Mouse (Mus musculus) A20 (cell line): ENCODE measurements around the gene Ralgapb.

Experiments
- DNase-seq: peaks from one replicate; pipeline ENCODE4 v3.0.0-alpha.2; 2011; ENCODE audit warnings: low read depth, low spot score

Ralgapb gene

GRCm38 (mm10) chr2:158513821-158514336 lies 104.2 kb downstream of the Ralgapb start:
- no peak for DNase-seq

- DNase-seq = no peak
Measured at GRCm38 (mm10) chr2:158518583-158518982, 108.9 kb downstream of the Ralgapb start.

- no peak for DNase-seq
Measured at GRCm38 (mm10) chr2:158519071-158519470, 109.4 kb downstream of the Ralgapb start.

GRCm38 (mm10) chr2:158519800-158520199 lies 110.2 kb downstream of the Ralgapb start:
- DNase-seq = no peak

DNA sequence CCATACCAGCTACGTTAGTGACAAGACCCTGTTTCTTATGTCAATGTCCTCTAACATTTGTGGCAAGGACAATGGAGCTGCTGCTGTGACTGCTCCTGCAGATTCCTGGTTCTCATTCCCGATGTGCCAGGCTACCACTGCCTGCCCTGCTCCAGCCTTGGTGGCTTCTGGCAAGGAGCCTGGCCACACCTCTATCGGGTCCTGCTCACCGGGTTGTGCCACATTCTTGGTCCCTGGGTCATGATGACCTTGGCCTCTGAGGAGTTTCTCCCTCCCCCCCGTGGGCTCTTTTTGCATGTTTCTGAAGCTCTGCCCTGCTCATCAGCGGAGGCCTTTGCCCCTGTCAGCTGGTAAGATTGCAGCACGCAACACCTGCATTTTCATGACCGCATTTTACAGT lies 113.4 kb downstream of the Ralgapb start:
- DNase-seq = no peak

DNA sequence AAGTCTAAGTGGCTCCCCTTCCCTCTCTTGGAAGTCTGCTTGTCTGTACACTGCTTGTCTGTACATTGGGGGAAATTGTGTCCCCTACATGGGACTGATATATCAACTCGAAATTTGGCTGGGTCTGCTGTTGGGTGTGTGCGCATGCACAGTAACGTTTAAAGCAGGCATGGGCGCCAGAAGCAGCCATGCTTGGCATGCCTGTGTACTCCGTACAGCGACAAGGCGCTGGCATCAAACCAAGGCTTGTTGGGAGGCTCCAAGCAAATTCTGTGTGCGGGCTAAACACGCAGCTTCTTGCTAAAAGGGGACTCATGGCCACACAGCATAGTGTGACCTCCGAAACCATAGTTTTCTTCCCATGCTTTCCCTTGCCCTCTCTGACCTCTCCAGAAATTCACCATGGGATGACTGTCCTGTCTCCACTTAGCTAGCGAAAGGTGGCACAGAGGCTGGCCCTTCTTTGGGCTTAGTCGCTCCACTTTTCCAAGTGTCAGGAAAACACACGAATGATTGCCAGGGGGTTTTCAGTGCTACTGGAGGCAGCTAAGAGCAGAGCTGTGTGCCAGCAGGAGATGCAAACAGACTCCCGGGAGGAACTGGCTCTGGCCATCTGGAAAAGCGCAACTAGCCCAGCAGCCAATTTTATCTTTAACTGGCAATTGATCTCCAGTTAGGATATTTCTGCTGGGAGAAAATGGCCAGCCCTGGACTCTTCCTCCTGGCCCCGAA lies 114.6 kb downstream of the Ralgapb start:
- DNase-seq = no peak

GRCm38 (mm10) chr2:158534090-158534489 lies 124.4 kb downstream of the Ralgapb start:
- DNase-seq = peak; percentile 69

DNA sequence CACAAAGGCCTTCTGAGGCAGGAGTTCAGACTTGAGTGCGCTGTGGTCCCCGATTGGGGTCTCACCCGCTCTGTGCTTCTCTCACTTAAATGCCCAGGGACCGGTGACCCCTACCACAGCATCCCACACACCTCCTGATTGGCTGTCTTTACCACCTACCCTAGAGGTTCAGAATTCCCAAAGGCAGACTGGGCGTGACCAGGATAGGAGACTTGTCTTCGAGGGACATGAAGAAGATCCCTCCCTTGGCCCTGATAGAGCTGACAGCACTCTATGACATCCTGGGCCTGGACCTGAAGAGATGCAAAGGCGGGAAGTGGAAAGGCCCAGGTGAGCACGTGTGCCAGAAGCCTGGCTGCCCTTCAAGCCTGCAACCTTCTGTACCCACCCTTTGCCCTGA lies 124.9 kb downstream of the Ralgapb start:
- DNase-seq = no peak

- no peak for DNase-seq
Measured at GRCm38 (mm10) chr2:158539433-158540305, 130.0 kb downstream of the Ralgapb start.

DNA sequence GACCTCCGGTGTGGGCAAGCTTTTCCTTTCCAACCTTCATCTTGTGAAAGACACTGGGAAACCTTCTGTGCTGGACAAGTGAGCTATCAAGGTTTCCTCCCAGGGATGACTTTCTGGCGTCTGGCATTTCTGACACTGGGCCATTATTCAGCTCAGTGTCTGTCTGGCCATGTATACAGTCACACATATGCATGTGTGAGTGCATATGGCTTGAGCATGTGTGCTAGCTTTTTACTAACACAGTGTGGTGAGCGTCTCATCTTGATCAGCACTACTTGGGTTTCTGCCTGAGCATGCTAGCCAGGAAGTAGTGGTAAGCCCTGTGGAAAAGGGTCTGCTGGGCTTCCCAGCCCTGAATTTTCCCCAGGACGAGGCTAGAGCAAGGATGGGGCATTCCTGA lies 131.6 kb downstream of the Ralgapb start:
- no peak for DNase-seq

- DNase-seq = no peak
Measured at GRCm38 (mm10) chr2:158545266-158545665, 135.6 kb downstream of the Ralgapb start.

DNA sequence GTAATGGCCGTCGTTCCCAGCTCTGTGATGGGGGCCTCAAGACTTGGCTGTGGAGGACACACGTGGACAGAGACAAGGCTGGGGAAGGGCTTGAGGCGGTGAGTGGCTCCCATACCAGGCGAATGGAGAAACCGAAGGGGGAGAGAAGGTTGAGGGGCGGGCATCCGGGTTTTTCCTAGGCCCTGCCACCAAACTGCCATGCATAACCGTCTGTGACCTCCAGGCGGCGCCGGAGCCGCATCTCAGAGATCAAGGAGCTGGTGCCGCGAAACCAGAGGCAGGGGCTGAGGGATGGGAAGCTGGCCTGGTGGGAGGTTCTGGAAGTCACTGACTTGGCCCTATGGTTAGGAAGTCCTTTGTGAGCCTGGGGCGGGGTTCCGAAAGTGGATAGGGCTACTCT lies 137.1 kb downstream of the Ralgapb start:
- DNase-seq = peak; percentile 66
